Mouse (Mus musculus) kidney, embryonic 15.5 days (tissue): ENCODE measurements around the gene Faim. TPM values are rescaled to one million over a fixed set of nuclear protein-coding genes. Genes with fewer than 3 reads are reported as not detected.

Experiments
- ATAC-seq: fragments of 200-750 bp; cut with Nextera tagmentation; replicated peaks from 2 replicates; pipeline ENCODE4 v1.8.0; 2017; ENCODE audit warnings: moderate TSS enrichment; ENCODE audit not compliant: low FRiP score
- H3K27ac ChIP-seq: fragments of 300-500 bp; sonication (generic); 2 replicates; pipeline ENCODE4 v1.5.1; 2015; ENCODE audit warnings: mild to moderate bottlenecking, inconsistent platforms
- H3K27me3 ChIP-seq: fragments of 300-500 bp; sonication (generic); 2 replicates; pipeline ENCODE4 v1.6.1; 2015; ENCODE audit warnings: inconsistent platforms
- H3K36me3 ChIP-seq: fragments of 300-500 bp; sonication (generic); 2 replicates; pipeline ENCODE4 v1.6.1; 2015; ENCODE audit warnings: inconsistent platforms
- H3K4me1 ChIP-seq: fragments of 300-500 bp; sonication (generic); 2 replicates; pipeline ENCODE4 v1.6.1; 2015; ENCODE audit warnings: inconsistent platforms
- H3K4me2 ChIP-seq: fragments of 300-500 bp; sonication (generic); 2 replicates; pipeline ENCODE4 v1.6.1; 2015; ENCODE audit warnings: moderate library complexity, mild to moderate bottlenecking, inconsistent platforms
- H3K4me3 ChIP-seq: fragments of 300-500 bp; sonication (generic); replicated peaks from 2 replicates; pipeline ENCODE4 v1.5.1; 2015; ENCODE audit warnings: mild to moderate bottlenecking, inconsistent platforms
- H3K9ac ChIP-seq: fragments of 300-500 bp; sonication (generic); 2 replicates; pipeline ENCODE4 v1.6.1; 2015; ENCODE audit warnings: mild to moderate bottlenecking, inconsistent platforms
- H3K9me3 ChIP-seq: fragments of 300-500 bp; sonication (generic); replicated peaks from 2 replicates; pipeline ENCODE4 v1.6.1; 2016; ENCODE audit warnings: inconsistent platforms
- WGBS: fragments of 180-500 bp; shearing (Covaris S2); methylation state at CpG from one replicate; pipeline ENCODE4 v1.1.7; 2015; ENCODE audit warnings: mixed read lengths; 5-methylcytosine and 5-hydroxymethylcytosine counted together
- polyA plus RNA-seq: library from polyadenylated mRNA; unstranded; fragments of >200 nt; fragmentation: Nextera tagmentation; extraction: Ambion mirVana; gene quantifications from 2 replicates; pipeline ENCODE4 v1.2.1, GENCODE M21; 2015

The Faim gene
- polyA plus RNA-seq, 1 experiment from 2014 or later: 45.1 TPM

DNA sequence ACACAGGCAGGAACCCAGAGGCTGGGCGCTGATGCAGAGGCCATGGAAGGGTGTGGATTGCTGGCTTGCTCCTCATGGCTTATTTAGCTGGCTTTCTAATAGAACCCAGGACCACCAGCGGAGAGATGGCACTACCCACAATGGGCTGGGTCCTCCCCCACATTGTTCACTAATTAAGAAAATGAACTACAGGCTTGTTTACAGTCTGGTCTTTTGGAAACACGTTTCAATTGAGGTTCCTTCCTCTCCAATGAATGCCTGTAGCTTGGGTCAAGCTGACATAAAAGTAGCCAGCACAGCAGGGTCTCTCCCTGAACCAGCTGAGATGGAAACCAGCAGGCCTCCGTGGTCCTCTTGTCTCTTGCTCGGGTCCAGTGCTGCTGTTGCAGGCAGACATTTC is 35.0 kb downstream of the Faim start:
- H3K9ac ChIP-seq: no peak overlapping the region
- no peak overlapping the region for H3K27ac ChIP-seq
- H3K4me2 ChIP-seq: no peak overlapping the region
- H3K36me3 ChIP-seq: no peaks in the 10 kb centered on the region
- H3K4me1 ChIP-seq: no peaks in the 10 kb centered on the region
- no peaks in the 10 kb centered on the region for H3K9me3 ChIP-seq
- no peaks in the 10 kb centered on the region for H3K27me3 ChIP-seq
- H3K4me3 ChIP-seq: no peak overlapping the region
- 40% methylated on average over 5 of the region's 5 CpGs for WGBS
- no peak for ATAC-seq

DNA sequence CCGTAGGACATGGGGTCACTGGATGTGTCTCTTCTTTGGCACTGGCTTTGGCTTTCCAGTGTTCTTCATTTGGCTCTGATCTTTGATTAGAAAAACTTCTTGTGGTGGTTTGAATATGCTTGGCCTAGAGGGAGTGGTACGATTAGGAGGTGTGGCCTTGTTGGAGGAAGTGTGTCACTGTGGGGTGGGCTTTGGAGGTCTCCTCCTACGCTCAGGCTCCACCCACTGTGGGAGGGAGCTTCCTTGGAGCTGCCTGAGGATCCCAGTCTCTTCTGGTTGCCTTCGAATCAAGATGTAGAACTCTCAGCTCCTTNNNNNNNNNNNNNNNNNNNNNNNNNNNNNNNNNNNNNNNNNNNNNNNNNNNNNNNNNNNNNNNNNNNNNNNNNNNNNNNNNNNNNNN is 35.6 kb downstream of the Faim start:
- no peaks in the 10 kb centered on the region for H3K27me3 ChIP-seq
- no peaks in the 10 kb centered on the region for H3K9me3 ChIP-seq
- 86% methylated on average over 4 of the region's 4 CpGs for WGBS
- no peak overlapping the region for H3K4me2 ChIP-seq
- no peak overlapping the region for H3K9ac ChIP-seq
- no peaks in the 10 kb centered on the region for H3K4me1 ChIP-seq
- H3K27ac ChIP-seq: no peak overlapping the region
- H3K4me3 ChIP-seq: no peak overlapping the region
- ATAC-seq: no peak
- no peaks in the 10 kb centered on the region for H3K36me3 ChIP-seq

DNA sequence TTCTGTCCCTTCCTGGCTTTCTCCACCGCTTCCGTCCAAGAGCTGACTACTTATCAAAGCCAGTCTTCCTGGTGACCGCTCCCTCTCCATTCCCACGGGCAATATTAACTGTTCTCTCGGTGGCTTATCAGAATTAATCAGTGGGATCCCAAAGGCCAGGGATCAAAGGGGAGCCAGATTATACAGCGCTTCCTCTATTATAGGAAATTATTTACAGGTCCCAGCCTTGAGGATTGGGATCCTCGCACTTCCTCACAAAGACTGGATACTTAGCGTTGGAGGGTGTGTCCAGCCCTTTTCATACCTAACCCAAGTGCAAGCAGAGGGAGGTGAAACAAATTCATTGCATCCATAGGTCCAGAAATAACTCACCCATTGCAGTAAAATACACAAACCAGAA is 45.9 kb downstream of the Faim start:
- 61% methylated on average over 8 of the region's 8 CpGs for WGBS
- no peak for ATAC-seq
- no peaks in the 10 kb centered on the region for H3K36me3 ChIP-seq
- no peak overlapping the region for H3K4me2 ChIP-seq
- no peak overlapping the region for H3K27ac ChIP-seq
- H3K4me3 ChIP-seq: no peak overlapping the region
- H3K27me3 ChIP-seq: no peaks in the 10 kb centered on the region
- H3K4me1 ChIP-seq: no peaks in the 10 kb centered on the region
- H3K9ac ChIP-seq: no peak overlapping the region
- no peaks in the 10 kb centered on the region for H3K9me3 ChIP-seq

DNA sequence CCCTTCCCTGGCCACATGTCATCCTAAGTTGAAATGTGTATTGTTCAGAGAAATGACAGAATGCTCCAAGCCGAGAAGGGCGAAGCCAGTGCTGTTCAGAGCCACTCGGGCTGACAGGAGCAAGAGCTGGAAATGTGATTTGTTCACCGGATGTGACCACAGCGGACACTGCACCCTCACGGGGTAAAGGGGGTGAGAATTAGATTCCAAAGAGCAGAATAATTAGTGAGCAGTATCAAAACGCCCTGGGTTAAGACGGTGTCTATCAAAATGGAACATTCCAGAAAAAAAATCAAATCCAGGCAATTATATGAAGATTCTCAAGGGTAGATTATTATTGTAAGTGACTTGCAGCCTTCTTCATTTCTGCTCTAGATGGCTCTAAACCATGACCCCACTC is 47.9 kb downstream of the Faim start:
- 89% methylated on average over 8 of the region's 8 CpGs for WGBS
- H3K27me3 ChIP-seq: no peaks in the 10 kb centered on the region
- no peaks in the 10 kb centered on the region for H3K9me3 ChIP-seq
- ATAC-seq: no peak
- H3K36me3 ChIP-seq: no peaks in the 10 kb centered on the region
- H3K4me3 ChIP-seq: no peak overlapping the region
- H3K4me1 ChIP-seq: no peaks in the 10 kb centered on the region
- no peak overlapping the region for H3K4me2 ChIP-seq
- no peak overlapping the region for H3K9ac ChIP-seq
- no peak overlapping the region for H3K27ac ChIP-seq

DNA sequence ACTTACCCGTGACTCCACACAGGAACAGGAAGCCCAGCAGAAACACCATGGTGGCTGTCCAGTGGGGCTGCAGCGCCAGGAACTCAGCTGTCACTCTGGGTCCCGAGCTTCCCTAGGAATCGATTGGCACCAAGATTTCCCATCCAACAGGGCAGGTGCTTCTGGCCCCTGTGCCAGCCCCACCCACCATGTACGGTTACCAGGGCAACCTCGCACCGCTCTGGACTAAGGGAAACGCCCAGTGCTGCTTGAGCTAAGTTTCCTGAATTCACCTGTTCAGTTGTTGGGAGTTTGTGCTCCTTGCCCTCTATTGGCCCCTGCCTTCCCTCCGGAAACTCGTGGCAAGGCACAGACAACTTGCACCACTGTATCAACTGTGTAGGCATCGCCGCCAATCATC is 49.4 kb downstream of the Faim start, which contains the start of gene Gm1123:
Gm1123 (minus strand) TSS at position 141 of the 400 bp plus-strand sequence.
- no peaks in the 10 kb centered on the region for H3K36me3 ChIP-seq
- WGBS: 78% methylated on average over 12 of the region's 12 CpGs
- no peak within 1 kb of the TSS for H3K27ac ChIP-seq
- no peaks in the 10 kb centered on the region for H3K4me1 ChIP-seq
- ATAC-seq: no peak
- no peak within 1 kb of the TSS for H3K4me3 ChIP-seq
- H3K4me2 ChIP-seq: no peak within 1 kb of the TSS
- H3K27me3 ChIP-seq: no peaks in the 10 kb centered on the region
- H3K9me3 ChIP-seq: no peaks in the 10 kb centered on the region
- H3K9ac ChIP-seq: no peak within 1 kb of the TSS

DNA sequence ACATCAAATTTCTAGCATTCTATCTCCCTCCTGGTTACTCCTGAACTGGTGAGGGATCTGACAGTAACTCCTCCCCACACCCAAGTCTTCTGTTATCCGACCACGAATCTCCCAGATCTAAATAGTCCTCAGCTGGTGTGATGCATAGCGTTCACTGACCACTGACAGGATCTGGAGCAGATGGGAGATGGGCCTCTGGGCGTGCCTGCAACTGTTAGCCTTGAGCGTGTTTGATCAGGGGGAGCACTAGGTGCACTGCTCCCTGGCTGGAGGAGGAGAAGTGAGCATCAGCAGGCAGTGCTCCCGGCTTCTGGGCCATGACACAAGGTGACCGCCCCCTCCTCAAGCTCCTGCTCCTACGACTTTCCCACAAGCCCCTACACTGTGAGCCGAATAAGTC is 55.8 kb downstream of the Faim start:
- 0 out of 2 replicates have a peak, but pooled peaks cover 2% of the 10 kb centered on the region for H3K36me3 ChIP-seq
- no peaks in the 10 kb centered on the region for H3K9me3 ChIP-seq
- no peak overlapping the region for H3K4me2 ChIP-seq
- 67% methylated on average over 9 of the region's 9 CpGs for WGBS
- no peak overlapping the region for H3K9ac ChIP-seq
- H3K4me3 ChIP-seq: no peak overlapping the region
- no peak overlapping the region for H3K27ac ChIP-seq
- ATAC-seq: no peak
- no peaks in the 10 kb centered on the region for H3K4me1 ChIP-seq
- no peaks in the 10 kb centered on the region for H3K27me3 ChIP-seq

DNA sequence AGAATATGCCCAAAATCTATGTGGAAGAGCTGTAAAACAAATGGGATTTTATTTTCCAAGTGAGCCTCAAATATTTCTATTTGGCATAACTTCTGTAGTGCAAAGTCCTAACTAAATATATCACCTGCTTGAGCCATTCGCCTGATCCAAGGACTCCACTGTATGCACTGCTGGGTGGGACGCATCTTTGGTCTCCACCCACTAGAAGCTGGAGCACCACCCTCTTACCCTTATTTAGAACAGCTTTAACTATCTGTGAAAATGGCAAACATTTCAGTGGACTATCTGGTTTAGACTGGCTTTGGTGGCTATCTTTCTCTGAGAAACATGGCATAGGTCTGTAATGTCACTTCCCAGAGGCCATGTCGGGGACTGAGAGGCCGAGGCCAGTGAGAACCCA is 56.5 kb downstream of the Faim start:
- Histone ChIP-seq H3K9me3 (no peaks in the 10 kb centered on the region), H3K4me3 (no peak overlapping the region), H3K27ac (no peak overlapping the region), H3K4me2 (no peak overlapping the region), H3K4me1 (no peaks in the 10 kb centered on the region), H3K36me3 (0 out of 2 replicates have a peak, but pooled peaks cover 2% of the 10 kb centered on the region), H3K27me3 (no peaks in the 10 kb centered on the region), H3K9ac (no peak overlapping the region)
- 87% methylated on average over 4 of the region's 4 CpGs for WGBS
- no peak for ATAC-seq

DNA sequence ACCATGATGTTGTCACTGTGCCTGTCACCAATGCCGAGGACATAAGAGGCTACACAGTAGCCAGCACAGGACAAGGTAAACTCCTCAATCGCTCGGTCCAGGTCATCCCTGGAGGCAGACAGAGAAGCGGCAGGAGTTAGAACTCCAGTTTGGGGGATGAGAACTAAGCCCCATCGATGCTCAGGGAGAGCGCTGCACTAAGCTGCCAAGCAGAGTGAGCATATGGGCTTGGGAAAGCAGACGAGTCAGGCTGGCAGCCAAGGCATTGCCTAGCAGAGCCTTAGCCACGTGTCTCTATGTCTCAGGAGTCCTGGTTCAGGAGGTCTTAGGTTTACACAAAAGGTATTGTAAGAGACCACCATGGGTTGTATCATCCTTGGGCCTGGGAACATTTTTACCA is 58.6 kb downstream of the Faim start:
- 0 out of 2 replicates have a peak, but pooled peaks cover 6% of the 10 kb centered on the region for H3K4me1 ChIP-seq
- 93% methylated on average over 8 of the region's 8 CpGs for WGBS
- H3K4me3 ChIP-seq: no peak overlapping the region
- H3K9ac ChIP-seq: no peak overlapping the region
- no peaks in the 10 kb centered on the region for H3K9me3 ChIP-seq
- no peak overlapping the region for H3K27ac ChIP-seq
- H3K4me2 ChIP-seq: no peak overlapping the region
- 0 out of 2 replicates have a peak, but pooled peaks cover 2% of the 10 kb centered on the region for H3K36me3 ChIP-seq
- ATAC-seq: no peak
- no peaks in the 10 kb centered on the region for H3K27me3 ChIP-seq

DNA sequence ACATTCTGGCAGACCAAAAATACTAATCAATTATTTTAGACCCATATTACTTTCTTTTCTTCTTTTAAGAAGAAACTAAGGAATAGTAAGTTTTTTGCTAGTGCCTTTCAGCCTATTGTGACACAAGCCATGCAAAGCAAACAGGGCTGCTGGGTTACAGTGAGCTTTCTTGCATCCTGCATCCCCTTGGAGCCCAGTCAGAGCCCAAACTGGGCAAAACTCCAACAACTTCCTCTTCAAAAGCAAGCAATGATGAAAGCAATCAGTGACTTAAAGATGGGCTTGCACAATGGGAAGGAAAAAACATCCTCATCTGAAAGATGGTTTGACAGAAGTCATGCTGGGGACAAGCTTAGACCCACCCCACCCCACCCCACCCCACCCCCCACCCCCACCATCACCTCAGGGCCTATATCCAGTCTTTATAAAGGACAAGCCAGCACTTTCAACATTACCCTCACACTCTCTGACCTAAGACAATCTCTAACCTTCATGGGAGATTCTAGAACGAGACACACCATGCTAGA is 62.6 kb downstream of the Faim start:
- Histone ChIP-seq H3K4me3 (no peak overlapping the region), H3K9ac (no peak overlapping the region), H3K27ac (no peak overlapping the region), H3K4me2 (no peak overlapping the region), H3K36me3 (0 out of 2 replicates have a peak, but pooled peaks cover 2% of the 10 kb centered on the region), H3K9me3 (no peaks in the 10 kb centered on the region), H3K4me1 (0 out of 2 replicates have a peak, but pooled peaks cover 10% of the 10 kb centered on the region), H3K27me3 (no peaks in the 10 kb centered on the region)
- ATAC-seq: no peak
- WGBS: 70% methylated on average over 1 of the region's 1 CpGs

DNA sequence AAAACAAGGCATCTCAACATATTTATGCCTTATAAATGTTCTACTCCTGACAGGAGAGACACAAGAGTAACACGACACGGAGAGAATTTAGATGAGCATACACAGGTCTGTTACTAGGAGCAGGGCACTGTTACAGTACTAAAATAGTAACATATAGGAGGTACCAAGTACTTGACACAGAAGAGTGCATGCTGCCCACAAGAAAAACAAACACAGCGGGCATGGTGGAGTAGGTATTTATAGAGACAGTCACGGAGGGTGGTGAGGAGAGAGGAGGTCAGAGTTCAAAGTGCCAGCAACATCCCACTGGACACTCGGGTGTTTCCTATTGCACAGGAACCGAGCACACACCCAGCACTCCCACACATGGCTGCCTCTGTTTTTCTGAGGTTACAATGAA is 63.6 kb downstream of the Faim start:
- no peak overlapping the region for H3K4me3 ChIP-seq
- peak; percentile 66 for ATAC-seq
- no peaks in the 10 kb centered on the region for H3K9me3 ChIP-seq
- no peaks in the 10 kb centered on the region for H3K27me3 ChIP-seq
- H3K36me3 ChIP-seq: 0 out of 2 replicates have a peak, but pooled peaks cover 2% of the 10 kb centered on the region
- WGBS: 32% methylated on average over 6 of the region's 6 CpGs
- no peak overlapping the region for H3K9ac ChIP-seq
- H3K27ac ChIP-seq: no peak overlapping the region
- 0 out of 2 replicates have a peak, but pooled peaks cover 10% of the 10 kb centered on the region for H3K4me1 ChIP-seq
- H3K4me2 ChIP-seq: no peak overlapping the region

Other genes starting within 250 kb of the Faim start
- not detected in 2 replicates for gene Prr23a1, start 143.9 kb upstream of the Faim start, polyA plus RNA-seq
- not detected in 2 replicates for gene Prr23a2, start 129.9 kb upstream of the Faim start, polyA plus RNA-seq
- gene Prr23a3, start 121.6 kb upstream of the Faim start, polyA plus RNA-seq: not detected in 2 replicates
- gene 7420426K07Rik, start 83.3 kb upstream of the Faim start, polyA plus RNA-seq: not detected in 2 replicates
- not detected in 2 replicates for gene Foxl2, start 31.1 kb upstream of the Faim start, polyA plus RNA-seq
- gene Gm1123, start 49.3 kb downstream of the Faim start, polyA plus RNA-seq: 0.17 and 0.80 TPM in 2 replicates
- gene Pik3cb, start 154.2 kb downstream of the Faim start, polyA plus RNA-seq: 1.3 and 1.4 TPM in 2 replicates